Mouse (Mus musculus) MN1 (cell line): Measurements from ENCODE around the gene Zfp541.

Experiments
- DNase-seq: peaks from one replicate; pipeline ENCODE4 v3.0.0-alpha.2; 2016; ENCODE audit warnings: low spot score

Zfp541 gene

DNA sequence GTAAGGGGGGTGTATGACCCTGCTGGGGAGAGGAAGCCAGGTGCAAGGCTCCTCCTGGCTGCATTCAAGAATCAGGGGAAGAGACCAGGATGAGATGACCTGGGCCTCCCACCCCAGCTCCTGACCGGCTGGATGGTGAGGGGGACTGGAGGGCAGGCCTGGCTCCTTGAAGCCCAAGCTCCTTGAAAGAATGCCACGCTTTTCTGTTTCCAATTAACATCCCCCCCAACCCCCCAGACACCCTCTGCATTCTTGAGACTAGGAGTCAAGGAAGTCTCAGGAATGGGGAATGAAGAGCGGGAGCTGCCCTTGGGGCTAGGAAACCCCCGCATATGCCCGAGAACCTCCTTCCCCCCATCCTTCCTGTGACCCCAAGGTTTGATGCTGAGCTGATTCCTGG is 17.1 kb upstream of the Zfp541 start:
- no peak for DNase-seq

- peak; percentile 24 for DNase-seq
Measured at GRCm38 (mm10) chr7:16045538-16045937, 16.1 kb upstream of the Zfp541 start.

DNA sequence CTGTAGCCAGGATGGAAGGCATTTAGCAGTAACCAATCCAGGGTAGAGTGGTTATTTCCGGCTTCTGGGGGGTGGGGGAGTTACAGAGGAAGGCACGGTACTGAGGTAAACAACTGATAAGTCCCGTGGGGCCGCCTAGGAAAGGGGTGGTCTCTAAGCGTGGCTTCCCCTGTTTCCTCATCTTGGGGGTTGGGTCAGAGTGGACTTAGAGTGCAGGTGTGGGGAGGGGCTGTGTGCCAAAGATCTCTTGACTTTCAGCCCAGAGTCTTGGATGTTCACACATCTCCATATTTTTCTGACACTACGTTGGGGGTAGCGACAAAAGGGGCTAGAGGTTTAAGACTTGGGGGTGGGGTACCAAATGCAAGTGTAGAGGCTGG is 15.5 kb upstream of the Zfp541 start:
- peak; percentile 42 for DNase-seq

GRCm38 (mm10) chr7:16046481-16047337 is 14.9 kb upstream of the Zfp541 start:
- peak; percentile 66 for DNase-seq

- DNase-seq = peak; percentile 90
Measured at GRCm38 (mm10) chr7:16047338-16048146, 14.1 kb upstream of the Zfp541 start, which contains the start of gene Bicra. TSS of gene Bicra (minus strand) at chr7:16047921.

- peak; percentile 96 for DNase-seq
Measured at GRCm38 (mm10) chr7:16048164-16048564, 13.4 kb upstream of the Zfp541 start.

GRCm38 (mm10) chr7:16048675-16049575 is 12.7 kb upstream of the Zfp541 start:
- peak; percentile 65 for DNase-seq

DNA sequence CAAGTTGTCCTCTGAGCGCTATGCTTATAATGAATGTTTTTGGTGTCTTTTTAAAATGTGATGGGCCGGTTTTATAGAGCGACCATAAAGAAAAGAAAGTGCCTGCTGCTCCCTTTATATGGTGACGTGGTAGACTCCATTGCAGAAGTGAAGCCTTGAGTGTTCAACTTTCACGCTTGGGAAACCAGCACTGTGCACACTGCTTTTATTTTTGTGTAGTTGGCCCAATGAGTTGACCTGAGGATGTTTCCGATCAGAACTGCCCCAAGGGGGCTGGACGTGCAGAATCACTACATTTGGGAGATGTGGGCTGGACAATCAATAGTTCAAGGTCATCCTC is 12.1 kb upstream of the Zfp541 start:
- no peak for DNase-seq

DNA sequence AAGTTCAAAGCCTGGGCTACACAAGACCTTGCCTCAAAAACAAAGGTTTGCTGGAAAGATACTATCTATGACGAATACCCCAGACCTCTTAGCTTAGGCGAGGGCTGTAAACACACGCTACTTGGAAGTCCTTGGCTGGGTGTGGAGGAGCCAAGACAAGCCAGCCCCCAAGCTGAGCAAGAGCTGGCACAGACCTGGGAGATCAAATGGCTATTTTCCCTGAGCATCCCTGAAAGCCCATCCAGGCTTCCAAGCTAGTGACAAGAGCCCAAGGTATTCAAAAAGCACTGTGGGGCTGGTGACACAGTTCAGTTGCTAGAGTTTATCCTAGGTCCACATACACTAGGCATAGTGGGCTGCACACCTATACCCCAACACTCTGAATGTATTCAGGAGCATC is 11.0 kb upstream of the Zfp541 start:
- no peak for DNase-seq

DNA sequence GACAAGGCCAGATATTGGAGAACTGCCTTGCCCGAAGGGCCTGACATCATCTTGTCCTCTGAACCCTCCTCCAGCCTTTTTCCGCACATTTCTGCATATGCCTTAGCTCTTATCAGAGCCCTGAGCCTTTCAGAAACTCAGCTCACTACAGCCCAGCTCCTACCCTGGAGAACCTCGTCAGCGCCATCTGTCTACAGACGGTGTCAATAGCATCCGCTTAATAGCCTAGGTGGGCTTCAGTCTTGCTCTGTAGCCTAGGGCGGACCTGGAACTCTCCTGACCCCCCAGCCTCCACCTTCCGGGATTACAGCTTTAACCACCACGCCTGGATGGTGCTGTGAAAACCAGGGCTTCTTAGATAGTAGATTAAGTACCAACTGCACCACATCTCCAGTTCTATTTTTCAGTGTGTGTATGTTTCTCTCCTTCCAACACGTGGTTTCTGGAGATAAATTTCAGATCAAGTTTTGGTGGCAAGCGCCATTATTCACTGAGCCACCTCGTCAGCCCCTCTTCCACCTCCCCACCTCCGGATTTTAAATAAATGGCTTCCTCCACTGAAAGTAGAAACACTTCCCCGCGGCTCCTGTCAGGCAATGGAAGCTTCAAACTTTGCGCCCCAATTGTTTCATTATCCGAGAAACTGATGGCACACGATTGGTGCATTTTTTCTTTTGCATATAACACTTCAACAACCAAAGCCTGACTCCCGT is 9.6 kb upstream of the Zfp541 start:
- peak; percentile 81 for DNase-seq

DNA sequence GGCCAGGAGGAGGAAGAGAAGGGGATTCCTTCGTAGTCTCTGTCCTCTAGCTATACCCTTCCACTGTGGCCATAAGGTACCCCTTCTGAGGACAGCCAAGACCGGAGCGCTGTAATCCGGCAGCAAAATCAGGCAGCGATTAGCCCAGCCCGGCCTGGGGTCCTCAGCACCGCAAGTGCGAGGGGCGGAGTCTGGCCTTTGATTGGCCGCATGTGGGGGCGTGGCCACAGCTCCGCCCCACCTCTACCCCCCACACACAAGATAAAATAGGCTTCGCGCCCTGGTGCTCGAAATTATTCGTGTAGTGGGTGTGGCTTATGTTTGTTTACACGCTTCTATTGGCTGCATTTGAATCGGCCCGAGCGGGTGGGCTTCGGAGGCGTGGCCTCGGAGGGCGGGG is 8.9 kb upstream of the Zfp541 start:
- DNase-seq = peak; percentile 94

DNA sequence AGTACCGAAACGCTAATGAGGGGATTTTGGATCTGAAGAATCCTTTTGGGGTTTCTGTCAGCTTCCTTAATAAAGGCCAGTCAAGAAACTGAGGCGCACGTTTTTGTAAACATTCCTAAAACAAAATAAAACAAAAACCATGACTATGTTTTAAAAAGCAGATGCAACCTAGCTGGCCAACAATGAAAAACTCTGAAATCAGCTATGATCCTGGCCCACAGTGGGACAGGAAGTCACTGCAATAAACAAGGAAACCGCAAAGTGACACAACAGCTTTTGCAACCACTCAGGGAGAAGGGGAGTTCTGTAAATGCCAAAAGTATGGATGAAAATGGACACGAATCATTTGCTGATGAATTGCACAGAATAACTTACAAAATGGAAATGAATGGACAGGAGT is 8.5 kb upstream of the Zfp541 start:
- peak; percentile 28 for DNase-seq

DNA sequence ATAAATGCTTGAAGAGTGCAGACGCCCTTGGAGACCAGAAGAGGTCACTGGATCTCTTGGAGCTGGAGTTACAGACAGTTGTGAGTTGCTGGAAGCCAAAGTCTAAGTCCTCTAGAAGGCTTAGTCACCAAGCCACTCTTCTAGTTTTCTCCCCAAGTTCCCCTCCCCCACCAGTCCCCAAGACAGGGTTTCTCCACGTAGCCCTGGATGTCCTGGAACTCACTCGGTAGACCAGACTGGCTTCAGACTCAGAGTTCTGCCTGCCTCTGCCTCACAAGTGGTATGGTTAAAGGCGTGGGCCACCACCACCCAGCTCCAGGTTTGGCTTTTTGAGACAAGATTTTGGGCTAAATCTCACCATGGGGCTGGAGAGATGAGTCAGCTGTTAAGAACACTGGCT is 6.6 kb upstream of the Zfp541 start:
- no peak for DNase-seq

DNA sequence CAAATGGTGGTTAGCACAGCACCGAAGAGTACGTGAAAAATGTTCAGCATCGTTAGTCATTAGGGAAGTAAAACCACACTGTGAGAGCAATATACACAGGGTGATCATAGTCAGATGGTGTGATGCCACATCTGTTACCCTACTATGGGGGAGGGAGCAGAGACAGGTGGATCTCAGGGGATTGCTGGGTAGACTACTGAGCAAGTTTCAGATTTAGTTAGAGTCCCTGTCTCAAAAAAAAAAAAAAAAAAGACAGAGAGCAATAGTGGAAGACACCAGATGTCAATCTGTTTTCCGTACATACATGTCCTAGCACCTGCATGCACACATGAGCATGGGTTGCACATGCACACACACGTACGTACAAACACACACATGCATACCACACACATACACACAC is 5.9 kb upstream of the Zfp541 start:
- no peak for DNase-seq

DNA sequence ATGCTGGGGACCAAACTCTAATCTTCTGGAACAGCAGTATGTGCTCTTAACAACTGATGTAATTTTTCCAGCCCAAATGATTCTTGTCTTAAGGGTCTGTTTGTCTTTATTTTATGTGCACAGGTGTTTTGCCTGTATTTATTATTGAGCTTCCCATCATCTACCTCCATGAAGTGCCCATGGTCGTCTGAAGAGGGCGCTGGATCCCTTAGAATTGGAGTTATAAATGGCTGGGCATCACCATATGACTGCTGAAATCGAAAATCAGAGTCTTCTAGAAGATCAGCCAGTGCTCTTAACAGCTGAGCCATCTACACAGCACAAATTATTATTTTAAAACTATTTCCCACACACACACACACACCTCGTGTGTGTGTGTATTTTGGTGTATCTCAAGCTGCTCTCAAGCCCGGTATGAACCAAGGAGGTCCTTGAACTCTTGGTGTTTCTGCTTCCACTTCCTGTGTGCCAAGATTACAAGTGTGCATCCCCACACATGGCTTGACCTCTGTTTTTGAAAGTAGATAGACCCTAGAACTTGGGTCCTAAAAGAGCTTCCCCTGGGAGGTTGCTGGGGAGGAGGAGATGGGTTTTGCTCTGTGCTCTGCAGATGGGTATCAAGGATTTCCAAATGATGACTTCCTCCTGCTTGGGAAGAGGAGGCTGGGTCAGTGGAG is 5.0 kb upstream of the Zfp541 start:
- peak; percentile 65 for DNase-seq

DNA sequence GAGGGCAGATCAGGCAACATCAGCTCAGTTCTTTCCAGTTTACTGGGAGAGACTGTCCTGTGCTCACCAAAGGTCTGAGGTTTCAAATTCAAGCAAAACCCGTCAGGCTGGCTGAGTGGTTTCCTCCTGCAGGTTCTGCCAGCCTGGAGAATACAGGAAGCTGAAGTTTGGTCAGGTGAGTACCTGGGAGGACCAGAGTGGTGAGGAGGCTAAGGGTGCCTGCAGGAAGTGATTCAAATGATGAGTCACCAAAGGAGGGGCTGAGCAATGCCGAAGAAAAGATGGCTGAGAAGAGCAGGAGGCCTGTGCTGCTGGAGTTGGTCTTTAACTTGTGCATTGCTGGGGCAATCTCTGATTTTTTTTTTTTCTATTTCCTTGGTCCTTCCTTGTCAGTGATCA is 4.5 kb upstream of the Zfp541 start:
- peak; percentile 37 for DNase-seq

- no peak for DNase-seq
Measured at GRCm38 (mm10) chr7:16062099-16062420, 446 bp downstream of the Zfp541 start.

DNA sequence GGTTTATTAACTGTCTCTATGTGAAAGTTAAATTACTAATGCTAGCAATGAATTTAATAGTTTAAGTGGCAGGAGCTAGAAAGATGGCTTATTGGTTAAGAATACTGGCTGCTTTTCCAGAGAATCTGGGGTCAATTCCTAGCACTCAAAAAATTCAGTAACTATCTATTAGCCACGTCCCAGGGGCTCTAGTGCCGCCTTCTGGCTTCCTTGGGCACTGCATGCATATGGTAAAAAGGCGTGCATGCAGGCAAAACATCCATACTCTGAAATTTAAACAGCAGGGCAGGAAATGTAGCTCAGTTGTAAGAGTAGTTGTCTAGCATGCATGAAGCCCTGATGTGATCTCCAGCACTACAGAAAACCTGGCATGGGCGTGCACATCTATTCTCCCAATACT is 1.9 kb downstream of the Zfp541 start:
- DNase-seq = no peak

- DNase-seq = no peak
Measured at GRCm38 (mm10) chr7:16070846-16071245, 9.2 kb downstream of the Zfp541 start.

DNA sequence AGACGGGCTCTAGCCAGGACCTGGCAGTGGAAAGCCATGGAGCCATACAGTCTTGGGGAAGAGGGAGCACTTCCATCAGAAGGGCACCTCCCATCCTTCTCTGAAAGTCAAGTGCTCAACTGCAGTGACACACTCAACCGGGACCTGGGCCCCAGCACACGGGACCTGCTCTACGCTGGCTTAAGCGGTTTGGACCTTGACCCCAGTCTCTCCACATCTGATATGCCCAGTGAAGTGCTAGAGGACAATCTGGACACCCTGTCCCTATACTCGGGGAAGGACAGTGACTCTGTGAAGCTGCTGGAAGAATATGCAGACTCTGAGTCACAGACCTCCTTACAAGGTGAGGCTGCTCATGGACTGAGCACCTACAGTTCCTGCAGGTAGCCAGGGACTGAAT is 10.3 kb downstream of the Zfp541 start:
- no peak for DNase-seq

DNA sequence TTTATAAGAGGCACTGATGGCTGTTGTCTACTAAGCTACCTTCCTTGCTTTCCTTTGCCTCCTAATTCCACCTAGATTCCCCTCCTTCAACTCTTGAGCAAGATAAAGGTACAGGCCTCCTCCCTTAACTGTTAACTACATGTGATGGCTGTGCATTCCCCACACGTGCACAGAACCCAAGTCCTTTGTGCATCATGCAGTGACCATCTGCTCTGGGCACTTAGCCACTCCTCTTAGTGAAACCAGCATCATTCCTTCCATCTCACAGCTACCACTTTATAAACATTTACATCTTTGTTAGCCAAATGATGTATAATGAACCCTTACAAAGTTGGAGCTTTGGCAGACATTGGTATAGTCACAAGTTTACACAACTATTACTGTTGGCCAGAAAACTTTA is 18.3 kb downstream of the Zfp541 start:
- no peak for DNase-seq
